Comparison of ENCODE assay signal across 10 mouse cellular contexts in the genomic region with DNA sequence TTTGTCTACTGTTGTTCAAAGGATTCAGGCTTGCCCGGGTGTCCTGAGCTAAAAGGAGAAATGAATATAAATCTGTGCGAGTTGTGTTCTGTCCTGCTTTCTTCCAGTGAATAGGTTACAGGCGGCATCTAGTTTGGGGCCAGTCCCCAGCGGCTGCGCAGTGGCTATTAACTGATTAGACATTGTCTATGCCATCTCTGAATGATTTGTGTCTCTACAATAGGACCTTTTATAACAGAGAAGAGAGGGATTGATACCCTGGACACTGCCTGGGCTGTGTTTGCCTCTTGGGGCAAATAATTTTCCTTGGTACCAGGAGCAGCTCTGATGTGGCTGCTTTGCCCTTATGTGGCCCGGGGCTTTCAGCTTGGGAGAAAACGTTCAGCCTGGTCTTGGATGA.
DNase-seq lines count a peak whose midpoint lies in the region; ATAC-seq and TF ChIP-seq lines count a peak whose summit lies in the region.
"Had no signal": no experiment of that assay in that cellular context is flagged by ENCODE, and none has a peak within 500 bp of the region (broad histone marks: within the 10 kb centered on the region; RNA-seq: fewer than 3 reads in every experiment).

No protein-coding gene starts in this region.

- H3K27me3 ChIP-seq in kidney, postnatal 0 days (ENCODE audit: insufficient read depth, low read length), result no peaks in the 10 kb centered on the region
- H3K27me3 ChIP-seq in limb, embryonic 12.5 days, result no peaks in the 10 kb centered on the region

- 0 out of 2 replicates have a peak, but pooled peaks cover 5% of the 10 kb centered on the region for H3K4me1 ChIP-seq in kidney, postnatal 0 days (replicated peaks; ENCODE audit: insufficient read depth, low read length)
- H3K4me1 ChIP-seq in limb, embryonic 12.5 days (replicated peaks), result peaks cover 47% of the 10 kb centered on the region

- no peak overlapping the region; the same call in 1 of the 2 replicates for H3K4me3 ChIP-seq in kidney, postnatal 0 days (replicated peaks; ENCODE audit: low read depth, low read length)
- no peak overlapping the region for H3K4me3 ChIP-seq in limb, embryonic 12.5 days (replicated peaks)

- no peak overlapping the region for H3K27ac ChIP-seq in kidney, postnatal 0 days
- H3K27ac ChIP-seq in limb, embryonic 12.5 days, result 0 out of 2 replicates have a peak overlapping the region, but pooled peaks have one; percentile 36

- DNase-seq in cerebellum, adult 18-20 months, result peak; percentile 12 to 15
- no peak for DNase-seq in kidney, postnatal 0 days (ENCODE audit: low spot score)
- DNase-seq in kidney, postnatal 14 days, result no peak
- DNase-seq in cerebellum, adult 9-11 months, result peak; percentile 29
- DNase-seq in adrenal gland, postnatal 10 days, result no peak
- DNase-seq in retina, postnatal 1 day, result no peak
- DNase-seq: right cerebral cortex, postnatal 14 days; thymus, postnatal 14 days had no signal

- WGBS in kidney, postnatal 0 days, result 81% methylated on average over 7 of the region's 7 CpGs
- WGBS in limb, embryonic 12.5 days, result 83% methylated on average over 7 of the region's 7 CpGs

- H3K4me2 ChIP-seq in kidney, postnatal 0 days (ENCODE audit: low read length), result peak overlapping the region; percentile 38
- H3K4me2 ChIP-seq in limb, embryonic 12.5 days, result no peak overlapping the region

- no peak for ATAC-seq in cerebellum, adult (ENCODE audit: insufficient number of reproducible peaks, low FRiP score, low TSS enrichment)
- no peak for ATAC-seq in kidney, postnatal 0 days (replicated peaks; ENCODE audit: low FRiP score, low read depth)
- no peak for ATAC-seq in limb, embryonic 12.5 days (ENCODE audit: insufficient number of reproducible peaks, insufficient read depth, low FRiP score, low TSS enrichment, low read depth)

- TF ChIP-seq CTCF in kidney, postnatal 0 days (IDR thresholded peaks at IDR 0.05; ENCODE audit: low read depth), result no peak

- no peaks in the 10 kb centered on the region for H3K9me3 ChIP-seq in kidney, postnatal 0 days (replicated peaks; ENCODE audit: low read length)
- H3K9me3 ChIP-seq in limb, embryonic 12.5 days, result no peaks in the 10 kb centered on the region

- H3K9ac ChIP-seq in kidney, postnatal 0 days (ENCODE audit: low read depth, low read length), result no peak overlapping the region
- no peak overlapping the region for H3K9ac ChIP-seq in limb, embryonic 12.5 days (replicated peaks)

- no peaks in the 10 kb centered on the region for H3K36me3 ChIP-seq in kidney, postnatal 0 days (ENCODE audit: insufficient read depth, low read length)
- H3K36me3 ChIP-seq in limb, embryonic 12.5 days, result no peaks in the 10 kb centered on the region

Comparison
In these comparisons a context has a peak if more than half of its experiments do, and no peak if none do; other contexts are left out.
1. DNase-seq: peak in cerebellum, adult 18-20 months (2 of 2) and cerebellum, adult 9-11 months (single experiment); none in kidney, postnatal 0 days (single experiment), kidney, postnatal 14 days (single experiment), adrenal gland, postnatal 10 days (single experiment) and retina, postnatal 1 day (single experiment).